Mouse (Mus musculus) embryonic facial prominence, embryonic 10.5 days (tissue): ENCODE measurements at regions not wholly inside any gene's neighbourhood (a gene's known extent, or its start where the extent isn't known, plus 50 kb on each side); places are given as distances from the start of the nearest gene placed in this dataset.

ENCODE experiments used
- DNase-seq: peaks from one replicate; pipeline ENCODE4 v3.0.0-alpha.2; 2017; ENCODE audit warnings: low spot score
- H3K27ac ChIP-seq: fragments of 300-500 bp; sonication (generic); replicated peaks from 2 replicates; pipeline ENCODE4 v1.5.1; 2016; ENCODE audit warnings: mild to moderate bottlenecking
- H3K27me3 ChIP-seq: fragments of 300-500 bp; sonication (generic); replicated peaks from 2 replicates; pipeline ENCODE4 v1.6.1; 2016; ENCODE audit warnings: low read depth, mild to moderate bottlenecking; ENCODE audit not compliant: poor library complexity, severe bottlenecking
- H3K36me3 ChIP-seq: fragments of 300-500 bp; sonication (generic); replicated peaks from 2 replicates; pipeline ENCODE4 v1.6.1; 2016; ENCODE audit warnings: mild to moderate bottlenecking, moderate library complexity
- H3K4me1 ChIP-seq: fragments of 300-500 bp; sonication (generic); 2 replicates; pipeline ENCODE4 v1.6.1; 2016
- H3K4me3 ChIP-seq: fragments of 300-500 bp; sonication (generic); 2 replicates; pipeline ENCODE4 v1.5.1; 2016; ENCODE audit warnings: mild to moderate bottlenecking, moderate library complexity
- H3K9me3 ChIP-seq: fragments of 300-500 bp; sonication (generic); 2 replicates; pipeline ENCODE4 v1.6.1; 2016; ENCODE audit warnings: mild to moderate bottlenecking
- WGBS: fragments of 180-500 bp; shearing (Covaris S2); methylation state at CpG from one replicate; pipeline ENCODE4 v1.1.7; 2016; 5-methylcytosine and 5-hydroxymethylcytosine counted together

DNA sequence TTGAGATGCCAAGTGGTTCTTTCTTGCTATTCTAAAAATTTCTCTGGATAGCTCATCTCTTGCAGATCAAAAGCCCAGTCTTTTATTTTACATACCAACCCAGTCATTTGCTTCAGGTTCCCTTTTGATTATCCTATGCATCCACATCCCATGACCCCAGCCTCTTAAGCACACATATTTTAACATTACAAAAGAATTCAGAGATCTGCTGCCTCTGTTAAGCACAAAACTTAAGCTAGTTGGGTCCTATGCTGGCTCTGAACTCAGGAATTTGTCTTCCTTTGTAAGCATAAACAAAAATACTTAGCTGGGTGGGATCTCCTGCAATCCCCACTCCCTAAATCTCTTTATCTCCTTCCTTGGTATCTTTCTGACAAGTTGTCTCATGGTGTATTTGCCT, 212.9 kb downstream of the Car2 start:
- no peak overlapping the region for H3K4me3 ChIP-seq
- H3K9me3 ChIP-seq = no peaks in the 10 kb centered on the region
- H3K4me1 ChIP-seq = 0 out of 2 replicates have a peak, but pooled peaks cover 4% of the 10 kb centered on the region
- no peaks in the 10 kb centered on the region for H3K36me3 ChIP-seq
- H3K27ac ChIP-seq = no peak overlapping the region
- DNase-seq = no peak
- H3K27me3 ChIP-seq = no peaks in the 10 kb centered on the region

DNA sequence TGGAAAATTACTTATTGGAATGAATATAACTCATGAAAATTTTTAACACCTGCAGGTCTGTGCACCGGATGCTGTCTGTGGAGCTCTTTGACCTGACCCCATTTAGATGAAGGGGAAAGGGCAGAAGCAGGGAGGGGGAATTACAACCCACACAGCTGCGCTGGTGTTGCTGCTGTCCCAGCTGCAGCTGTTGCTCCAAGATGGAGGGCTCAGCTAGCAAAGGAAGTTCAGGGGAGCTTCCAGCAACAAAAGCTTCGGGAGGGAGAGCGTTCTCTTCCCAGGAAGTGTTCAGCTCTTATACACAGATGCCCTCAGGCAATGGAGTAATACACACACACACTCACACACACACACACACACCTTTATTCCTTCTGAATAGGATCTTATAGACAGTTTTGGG, 219.6 kb downstream of the Car2 start:
- H3K9me3 ChIP-seq = no peaks in the 10 kb centered on the region
- H3K4me3 ChIP-seq = no peak overlapping the region
- 25% methylated on average over 4 of the region's 4 CpGs for WGBS
- H3K36me3 ChIP-seq = no peaks in the 10 kb centered on the region
- peak; percentile 59 for DNase-seq
- H3K4me1 ChIP-seq = peaks cover 7% of the 10 kb centered on the region
- no peak overlapping the region for H3K27ac ChIP-seq
- no peaks in the 10 kb centered on the region for H3K27me3 ChIP-seq

DNA sequence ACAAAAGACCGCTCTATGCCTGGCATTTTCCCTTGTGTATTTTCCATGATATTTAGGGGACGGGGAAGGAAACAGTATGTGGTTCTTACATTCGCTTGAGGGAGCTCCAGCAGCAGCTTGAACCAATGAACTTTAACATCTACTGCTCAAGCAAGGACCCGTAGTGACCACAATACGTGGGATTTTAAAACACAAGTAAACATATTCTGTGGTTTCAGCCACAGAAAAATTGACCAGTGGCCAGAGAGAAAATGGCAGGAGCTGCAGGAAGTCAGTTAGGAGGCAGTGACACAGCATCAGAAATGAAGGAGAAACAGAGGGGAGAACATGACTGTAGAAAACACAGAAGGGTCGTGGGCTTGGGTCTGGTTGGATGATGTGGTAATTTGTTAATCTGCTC, 220.2 kb downstream of the Car2 start:
- Histone ChIP-seq H3K36me3 (no peaks in the 10 kb centered on the region), H3K27me3 (no peaks in the 10 kb centered on the region), H3K9me3 (no peaks in the 10 kb centered on the region), H3K27ac (no peak overlapping the region), H3K4me1 (peaks cover 7% of the 10 kb centered on the region), H3K4me3 (no peak overlapping the region)
- no peak for DNase-seq
- WGBS = 80% methylated on average over 6 of the region's 6 CpGs

DNA sequence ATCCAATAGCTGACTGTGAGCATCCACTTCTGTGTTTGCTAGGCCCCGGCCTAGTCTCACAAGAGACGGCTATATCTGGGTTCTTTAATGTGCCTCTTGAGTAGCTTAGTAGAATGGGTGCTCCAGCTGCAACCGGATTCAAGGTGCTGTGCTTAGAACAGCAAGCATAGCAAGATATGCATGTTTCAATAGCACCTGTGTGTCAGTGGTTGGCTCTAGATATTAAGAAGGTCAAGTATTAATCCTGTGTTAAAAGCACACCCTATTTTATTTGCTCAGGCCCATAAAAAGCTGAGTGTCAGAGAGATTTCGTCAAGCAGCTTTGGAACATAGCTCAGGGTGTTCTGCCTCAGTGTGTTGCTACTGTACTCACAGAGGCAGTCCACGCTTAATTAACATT, 221.2 kb downstream of the Car2 start:
- WGBS = 94% methylated on average over 5 of the region's 5 CpGs
- H3K27me3 ChIP-seq = no peaks in the 10 kb centered on the region
- DNase-seq = no peak
- H3K36me3 ChIP-seq = no peaks in the 10 kb centered on the region
- peaks cover 10% of the 10 kb centered on the region for H3K4me1 ChIP-seq
- no peak overlapping the region for H3K27ac ChIP-seq
- H3K4me3 ChIP-seq = no peak overlapping the region
- H3K9me3 ChIP-seq = no peaks in the 10 kb centered on the region

DNA sequence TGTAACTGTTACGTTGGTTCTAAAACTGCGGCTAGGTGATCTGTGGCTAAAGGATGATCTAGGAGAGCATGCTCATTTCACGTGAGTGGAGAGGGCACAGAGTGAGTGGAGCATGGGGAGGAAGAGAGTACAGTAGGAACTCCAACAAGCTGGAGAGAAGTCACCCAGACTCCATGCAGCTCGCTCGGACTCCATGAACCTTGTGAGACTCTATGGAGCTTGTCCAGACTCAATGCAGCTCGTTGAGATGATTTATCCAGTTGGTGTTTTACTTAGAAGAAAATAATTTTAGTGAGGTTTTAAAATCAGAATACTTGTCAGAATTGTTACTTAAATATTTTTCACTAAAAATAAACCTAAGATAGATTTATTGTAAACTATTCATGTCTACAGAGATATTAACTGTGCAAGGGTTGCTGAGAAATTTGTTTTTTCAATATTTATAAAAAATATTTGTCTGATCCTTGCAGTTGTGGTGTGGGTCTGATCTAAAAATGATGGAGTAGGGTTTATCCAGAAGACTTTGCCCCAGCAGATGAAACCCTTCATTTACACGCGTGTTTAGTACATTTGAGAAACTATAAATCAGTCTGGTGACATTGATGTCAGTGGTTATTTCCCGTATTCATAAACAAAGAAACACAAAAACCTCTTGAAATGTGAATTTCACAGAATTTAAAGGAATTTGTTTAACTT, 222.3 kb downstream of the Car2 start:
- no peak for DNase-seq
- H3K4me3 ChIP-seq = no peak overlapping the region
- H3K27ac ChIP-seq = no peak overlapping the region
- WGBS = 91% methylated on average over 9 of the region's 9 CpGs
- peaks cover 18% of the 10 kb centered on the region for H3K4me1 ChIP-seq
- no peaks in the 10 kb centered on the region for H3K9me3 ChIP-seq
- H3K36me3 ChIP-seq = no peaks in the 10 kb centered on the region
- no peaks in the 10 kb centered on the region for H3K27me3 ChIP-seq

DNA sequence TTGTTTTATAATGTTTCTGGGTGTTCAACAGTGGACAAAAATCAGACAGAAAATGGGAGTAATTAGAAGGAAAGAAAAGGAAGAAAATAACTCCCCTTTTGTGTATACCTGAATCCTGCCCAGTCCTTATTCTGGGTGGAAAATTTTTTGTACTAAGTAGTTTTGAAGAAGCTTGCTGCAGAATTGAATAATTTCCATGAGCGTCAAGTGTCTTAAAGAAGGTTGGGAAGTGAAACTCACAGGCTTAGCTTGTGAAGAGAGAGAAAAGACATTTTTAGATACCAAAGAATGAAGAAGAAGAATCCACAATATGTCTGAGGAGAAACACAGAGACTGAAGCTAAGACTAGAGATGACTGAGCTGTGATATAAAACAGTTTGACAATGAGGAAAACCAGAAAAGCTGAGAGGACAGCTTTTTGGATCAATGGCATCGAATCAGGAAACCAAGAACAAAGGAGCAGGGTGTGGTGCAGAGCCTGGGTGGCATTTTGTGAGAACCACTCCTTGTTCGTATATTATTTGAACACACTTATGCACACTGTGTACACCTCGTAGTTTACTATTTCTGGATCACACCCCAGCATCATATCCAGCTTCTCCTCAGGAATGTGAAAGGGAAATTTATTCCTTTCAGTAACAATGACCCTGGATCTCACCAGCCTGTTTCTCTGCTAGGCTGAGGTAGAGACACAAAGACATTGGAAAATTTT, 221.9 kb downstream of the Gm9733 start:
- Histone ChIP-seq H3K27ac (no peak overlapping the region), H3K27me3 (no peaks in the 10 kb centered on the region), H3K9me3 (no peaks in the 10 kb centered on the region), H3K36me3 (no peaks in the 10 kb centered on the region), H3K4me3 (no peak overlapping the region), H3K4me1 (peaks cover 20% of the 10 kb centered on the region)
- no peak for DNase-seq
- WGBS = 81% methylated on average over 4 of the region's 4 CpGs

DNA sequence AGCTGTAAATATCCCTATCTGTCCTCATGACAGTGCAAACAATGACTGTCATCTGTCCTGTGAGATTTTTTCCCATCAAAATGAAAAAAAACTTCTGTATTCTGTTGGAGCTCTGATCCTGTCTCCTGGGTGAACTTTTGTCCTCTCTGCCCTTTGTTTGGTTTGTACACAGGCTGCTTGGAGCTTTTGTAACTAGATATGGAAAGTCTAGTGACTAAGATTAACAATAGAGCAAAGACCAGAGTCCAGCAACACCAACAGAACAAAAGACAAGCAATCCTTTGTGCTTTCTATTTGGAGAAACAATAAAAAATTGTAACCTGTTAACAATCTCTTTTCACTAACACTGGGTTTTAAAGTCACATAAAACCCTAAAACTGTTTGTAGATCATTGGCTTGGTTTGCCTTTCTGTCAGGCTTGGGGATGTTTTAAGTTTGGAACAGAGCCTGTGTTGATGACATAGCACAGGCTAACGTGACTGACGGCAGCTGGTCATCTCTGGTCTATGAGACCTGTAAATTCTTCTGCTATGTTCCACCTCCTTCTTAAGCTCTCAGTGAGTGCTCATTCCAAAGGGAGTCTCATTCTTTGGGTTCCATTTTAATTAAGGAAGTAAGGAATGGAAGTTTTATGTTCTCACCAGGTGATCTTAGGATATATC, 219.8 kb downstream of the Gm9733 start:
- no peak for DNase-seq
- Histone ChIP-seq H3K4me1 (peaks cover 12% of the 10 kb centered on the region), H3K27ac (no peak overlapping the region), H3K4me3 (no peak overlapping the region), H3K27me3 (no peaks in the 10 kb centered on the region), H3K9me3 (no peaks in the 10 kb centered on the region), H3K36me3 (no peaks in the 10 kb centered on the region)
- WGBS = 62% methylated on average over 2 of the region's 2 CpGs

DNA sequence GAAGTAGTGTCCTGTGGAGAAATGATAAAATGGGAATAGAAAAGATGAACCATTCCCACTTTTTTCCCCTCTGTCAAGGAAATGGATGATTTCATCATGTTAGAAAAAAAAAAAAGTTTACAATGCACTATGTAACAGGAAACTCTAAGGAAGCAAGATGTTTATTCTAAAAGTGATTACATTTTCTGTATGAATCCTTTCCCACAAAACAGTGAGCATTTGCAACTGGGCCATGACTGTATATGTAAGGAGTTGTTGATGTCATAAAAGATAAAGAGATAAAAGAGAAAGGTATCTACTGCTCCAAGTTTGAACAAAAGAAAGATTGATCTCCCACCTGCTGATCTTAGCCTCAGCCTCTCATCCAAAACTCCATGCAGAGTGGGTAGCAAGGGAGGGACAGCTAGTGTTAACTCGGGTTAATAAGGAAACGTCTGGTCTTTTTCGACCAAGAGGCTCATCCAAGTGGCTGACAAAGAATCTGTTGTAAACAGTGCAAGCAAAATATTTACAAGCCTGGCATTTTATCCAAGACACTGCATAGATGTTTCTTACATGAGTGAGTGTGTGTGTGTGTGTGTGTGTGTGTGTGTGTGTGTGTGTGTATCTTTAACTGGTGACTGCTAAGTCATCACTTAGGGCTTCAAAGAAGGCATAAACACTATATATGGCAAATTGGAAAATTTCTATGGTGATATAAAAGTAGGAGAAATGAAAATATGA, 213.3 kb downstream of the Gm9733 start:
- Histone ChIP-seq H3K4me1 (no peaks in the 10 kb centered on the region), H3K36me3 (no peaks in the 10 kb centered on the region), H3K9me3 (no peaks in the 10 kb centered on the region), H3K4me3 (no peak overlapping the region), H3K27ac (no peak overlapping the region), H3K27me3 (no peaks in the 10 kb centered on the region)
- WGBS = 31% methylated on average over 3 of the region's 3 CpGs
- DNase-seq = no peak

DNA sequence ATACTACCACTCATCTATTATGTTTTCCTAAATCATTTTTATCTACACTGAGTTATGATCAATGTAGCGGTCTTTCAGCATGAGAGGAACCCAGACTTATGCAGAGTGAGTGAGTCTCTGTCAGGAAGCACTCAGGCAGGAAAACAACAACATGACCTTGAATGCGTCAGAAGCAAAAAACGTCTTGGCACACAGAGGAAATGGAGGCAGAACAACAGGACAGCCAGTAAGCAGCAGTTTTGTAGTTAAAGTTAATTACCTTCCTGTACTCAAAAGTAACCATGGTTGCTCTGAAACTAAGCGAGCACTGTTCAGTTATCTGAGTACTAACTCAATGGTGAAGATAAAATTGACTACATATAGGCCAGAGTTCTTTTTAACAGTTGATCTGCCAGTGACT, 205.4 kb downstream of the Gm9733 start:
- 69% methylated on average over 4 of the region's 4 CpGs for WGBS

DNA sequence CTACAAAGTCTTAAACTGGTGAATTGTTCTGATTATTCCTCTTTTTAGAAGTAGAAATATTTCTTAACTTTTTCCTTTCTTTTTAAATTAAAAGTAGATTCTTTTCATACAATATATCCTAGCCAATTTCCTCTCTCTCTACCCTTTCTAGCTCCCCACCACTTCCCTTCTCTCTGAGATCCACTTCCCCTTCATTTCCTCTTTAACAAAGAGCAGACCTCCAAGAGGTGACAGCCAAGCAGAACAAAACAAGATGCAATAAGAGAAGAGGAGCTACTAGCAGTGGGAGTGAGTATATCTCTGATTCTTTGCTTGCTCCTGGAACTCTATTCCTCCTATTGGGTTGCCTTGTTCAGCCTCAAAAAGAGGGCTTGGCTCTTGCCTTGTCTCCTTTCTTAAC, 203.7 kb downstream of the Gm9733 start:
- DNase-seq = no peak
- Histone ChIP-seq H3K27me3 (no peaks in the 10 kb centered on the region), H3K36me3 (no peaks in the 10 kb centered on the region), H3K27ac (no peak overlapping the region), H3K4me1 (no peaks in the 10 kb centered on the region), H3K9me3 (no peaks in the 10 kb centered on the region), H3K4me3 (no peak overlapping the region)

More for the DNA sequence above, 205.4 kb downstream of the Gm9733 start:
- no peaks in the 10 kb centered on the region for H3K9me3 ChIP-seq
- no peak for DNase-seq
- H3K36me3 ChIP-seq = no peaks in the 10 kb centered on the region
- H3K4me3 ChIP-seq = no peak overlapping the region
- no peak overlapping the region for H3K27ac ChIP-seq
- no peaks in the 10 kb centered on the region for H3K27me3 ChIP-seq
- no peaks in the 10 kb centered on the region for H3K4me1 ChIP-seq

DNA sequence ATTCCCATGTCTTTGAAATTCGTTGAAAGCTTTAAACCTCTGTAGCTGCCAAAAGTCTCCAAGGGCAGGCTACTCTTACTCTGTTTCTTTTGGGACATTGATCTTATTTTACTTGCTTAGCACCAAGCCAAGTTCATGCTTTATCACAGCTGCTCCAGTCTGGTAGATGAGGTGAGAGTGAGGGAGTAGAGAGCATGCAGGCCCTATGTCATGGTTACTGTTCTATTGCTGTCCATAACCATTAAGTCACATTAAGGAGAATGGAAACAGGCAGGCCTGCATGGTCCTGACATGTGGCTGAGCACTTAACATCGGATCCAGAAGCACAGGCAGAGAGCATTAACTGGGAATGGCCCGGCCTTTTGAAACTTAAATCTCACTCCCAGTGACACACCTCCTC, 203.1 kb downstream of the Gm9733 start:
- H3K27me3 ChIP-seq = no peaks in the 10 kb centered on the region
- H3K4me1 ChIP-seq = no peaks in the 10 kb centered on the region
- no peaks in the 10 kb centered on the region for H3K9me3 ChIP-seq
- no peaks in the 10 kb centered on the region for H3K36me3 ChIP-seq
- H3K27ac ChIP-seq = no peak overlapping the region
- H3K4me3 ChIP-seq = no peak overlapping the region
- DNase-seq = no peak
- 72% methylated on average over 3 of the region's 3 CpGs for WGBS

DNA sequence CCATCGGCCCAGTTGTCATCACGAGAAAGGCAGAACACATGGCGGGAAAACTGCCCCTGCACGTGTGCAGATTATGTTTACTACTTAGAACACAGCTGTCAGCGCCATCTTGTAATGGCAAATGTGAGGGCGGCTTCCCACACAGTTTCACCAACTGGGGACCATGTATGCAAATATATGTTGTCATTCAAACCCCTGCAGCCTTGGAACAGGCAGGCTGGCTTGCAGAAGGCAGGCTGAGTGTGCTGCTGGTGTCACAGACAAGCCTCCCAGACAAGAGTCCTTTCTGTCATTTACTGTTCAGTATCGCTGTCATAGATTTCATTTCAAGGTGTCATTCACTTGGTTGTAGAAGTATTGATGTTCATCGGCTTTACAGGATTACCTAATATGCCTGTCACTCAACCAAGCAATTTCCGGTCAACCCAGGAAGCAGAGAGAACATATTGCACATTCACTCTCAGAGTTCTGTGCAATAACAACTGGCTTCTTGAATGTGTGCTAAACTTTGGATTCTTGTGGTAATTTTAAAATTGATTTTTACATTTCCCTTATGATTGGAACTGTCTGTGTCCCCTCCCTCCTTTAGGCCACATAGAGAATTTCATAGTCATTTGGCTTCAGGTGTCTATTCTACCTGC, 202.3 kb downstream of the Gm9733 start:
- H3K36me3 ChIP-seq = no peaks in the 10 kb centered on the region
- no peaks in the 10 kb centered on the region for H3K9me3 ChIP-seq
- no peaks in the 10 kb centered on the region for H3K4me1 ChIP-seq
- DNase-seq = no peak
- H3K27ac ChIP-seq = no peak overlapping the region
- 92% methylated on average over 9 of the region's 9 CpGs for WGBS
- H3K4me3 ChIP-seq = no peak overlapping the region
- no peaks in the 10 kb centered on the region for H3K27me3 ChIP-seq
